Mouse (Mus musculus): ENCODE data around the gene Plekha5.
A peak's percentile ranks its signal among the peaks of the same experiment; 100 is the strongest.

The Plekha5 gene

DNA sequence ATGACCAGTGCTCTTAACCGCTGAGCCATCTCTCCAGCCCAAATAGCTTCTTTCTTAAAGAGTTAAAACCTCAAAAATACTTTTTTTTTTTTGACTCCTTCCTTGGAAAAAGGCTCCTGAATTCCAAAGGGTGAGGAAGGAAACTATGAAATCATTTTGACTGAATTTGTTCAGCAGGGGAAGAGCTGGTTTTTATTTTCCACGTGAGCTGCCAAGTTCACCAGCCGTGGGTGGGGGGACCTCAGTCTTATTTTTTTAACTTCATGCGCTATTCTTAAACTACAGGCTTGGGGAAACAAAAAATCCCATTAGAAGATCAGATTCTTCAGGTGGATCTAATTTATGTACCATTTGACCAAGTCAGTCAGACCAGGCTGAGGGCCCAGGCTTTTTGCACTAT, 187.4 kb downstream of the Plekha5 start:
- DNase-seq (ENCODE audit: low spot score in 2 of 2), result no peak

DNA sequence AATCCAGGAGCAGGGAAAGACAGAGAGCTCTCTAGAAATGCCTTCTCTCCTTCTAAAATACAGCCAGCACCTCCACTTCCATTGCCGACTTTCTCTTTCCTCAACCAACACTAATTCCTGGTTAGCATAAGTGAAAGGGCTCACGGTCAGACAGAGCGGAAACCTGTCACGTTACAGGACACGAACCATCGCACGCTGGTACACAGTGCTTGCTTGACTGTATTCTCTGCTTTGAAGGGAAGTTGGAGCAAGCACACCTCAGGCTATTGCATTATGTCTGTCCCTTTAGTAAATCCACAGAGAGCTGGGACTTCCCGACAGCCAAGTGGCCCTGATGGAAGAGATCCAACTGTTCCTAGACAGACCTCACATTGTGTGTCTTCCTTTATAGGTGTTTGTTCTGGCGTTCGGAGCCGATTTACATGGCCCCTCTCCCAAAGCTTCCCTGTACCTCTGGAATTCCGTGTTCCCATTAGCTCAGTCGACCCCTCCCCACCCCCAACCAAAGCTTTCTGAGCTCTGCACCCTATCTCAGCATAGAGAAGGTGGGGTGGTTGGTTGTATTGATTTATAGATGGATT, 188.1 kb downstream of the Plekha5 start:
- no peak for DNase-seq (ENCODE audit: low spot score in 2 of 2)

DNA sequence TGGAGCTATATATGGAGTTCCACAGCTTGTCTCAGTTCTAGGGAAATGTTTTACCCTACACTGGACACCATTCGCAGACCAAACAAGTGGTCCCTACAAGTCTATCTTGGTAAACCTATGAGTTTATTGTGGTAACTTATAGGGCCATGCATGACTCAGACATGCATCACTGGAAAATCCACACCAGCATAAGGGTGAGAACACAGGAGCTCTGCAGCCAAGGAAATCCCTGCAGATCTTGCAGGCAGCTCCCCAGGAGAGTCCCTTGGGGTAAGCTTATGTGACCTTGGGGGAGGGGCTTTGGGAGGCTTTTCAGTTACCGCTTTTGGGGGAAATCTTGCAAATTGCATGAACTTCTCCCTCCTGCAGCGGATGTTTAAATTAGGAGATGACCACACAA, 190.0 kb downstream of the Plekha5 start:
- DNase-seq (ENCODE audit: low spot score in 2 of 2), result no peak

DNA sequence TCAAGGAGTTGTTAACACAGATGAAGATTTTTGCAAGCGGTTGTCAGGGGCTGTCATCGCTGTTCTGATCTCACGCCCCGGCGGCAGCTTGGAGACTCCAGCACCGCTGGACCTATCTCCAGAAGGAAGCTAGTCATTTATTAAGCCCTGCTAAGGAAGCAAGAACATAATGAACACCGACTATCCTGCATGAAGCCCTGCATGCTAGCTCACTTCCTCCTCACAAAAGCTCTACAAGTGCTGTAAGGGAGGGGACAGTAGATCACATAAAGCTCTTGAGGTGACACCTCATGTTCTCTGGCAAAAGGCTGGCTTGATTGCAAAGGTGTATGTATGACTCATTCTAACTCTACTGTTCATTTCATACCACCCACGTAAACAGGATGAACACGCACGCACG, 190.9 kb downstream of the Plekha5 start:
- no peak for DNase-seq (ENCODE audit: low spot score in 2 of 2)

- DNase-seq (ENCODE audit: low spot score in 2 of 2), result no peak
Measured at GRCm38 (mm10) chr6:140620531-140621349, 196.9 kb downstream of the Plekha5 start.

- no peak for DNase-seq (ENCODE audit: low spot score in 2 of 2)
Measured at GRCm38 (mm10) chr6:140621622-140622021, 197.8 kb downstream of the Plekha5 start.

DNA sequence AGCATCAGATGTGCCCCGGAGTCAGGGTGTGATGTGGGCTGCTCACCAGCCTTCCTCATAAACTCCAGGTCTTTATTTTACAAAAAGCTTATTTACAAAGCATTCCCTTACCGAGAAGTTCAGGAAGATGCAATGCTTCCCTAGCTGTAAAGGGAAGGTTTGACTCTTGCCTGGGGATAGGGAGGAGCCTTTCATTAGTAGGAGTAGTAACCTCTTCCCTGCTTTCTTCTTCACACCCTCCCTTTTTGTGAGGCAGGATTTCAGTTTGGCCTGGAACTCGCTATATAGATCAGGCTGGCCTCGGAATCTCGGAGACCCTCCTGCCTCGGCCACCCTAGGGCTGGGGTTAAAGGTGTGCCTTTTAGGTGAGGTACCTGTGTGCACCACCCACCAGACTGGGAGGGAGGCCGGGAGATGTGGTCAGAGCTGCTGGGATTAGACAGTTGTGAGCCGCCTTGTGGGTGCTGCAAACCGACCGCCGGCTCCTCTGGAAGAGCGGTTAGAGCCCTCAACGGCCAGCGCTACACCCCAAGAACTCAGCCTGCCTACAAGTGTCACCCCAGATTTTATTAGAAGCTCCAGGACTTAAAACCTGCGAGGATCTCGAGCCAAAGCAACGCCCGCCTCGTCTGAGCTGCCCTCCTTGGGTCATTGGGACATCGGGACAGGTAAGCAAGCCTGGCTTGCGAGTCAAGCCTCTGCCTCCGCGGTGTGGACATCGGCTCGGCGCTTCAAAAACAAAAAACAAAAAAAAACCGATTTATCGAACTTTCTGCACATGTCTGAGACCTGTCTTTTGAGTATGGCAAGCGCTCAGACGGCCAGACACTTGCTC, 198.8 kb downstream of the Plekha5 start, which contains the start of gene Aebp2:
Aebp2 (plus strand) TSS at position 273 of the 835 bp plus-strand sequence.
- DNase-seq (ENCODE audit: low spot score in 2 of 2), result no peak

- DNase-seq (ENCODE audit: low spot score in 2 of 2), result peak; percentile 84 to 89
Measured at GRCm38 (mm10) chr6:140623226-140624095, 199.6 kb downstream of the Plekha5 start.

- peak in 1 of 2 experiments; percentile 9 for DNase-seq (ENCODE audit: low spot score in 2 of 2)
Measured at GRCm38 (mm10) chr6:140624096-140625051, 200.5 kb downstream of the Plekha5 start.

GRCm38 (mm10) chr6:140629176-140629859, 205.5 kb downstream of the Plekha5 start:
- no peak for DNase-seq (ENCODE audit: low spot score in 2 of 2)

DNA sequence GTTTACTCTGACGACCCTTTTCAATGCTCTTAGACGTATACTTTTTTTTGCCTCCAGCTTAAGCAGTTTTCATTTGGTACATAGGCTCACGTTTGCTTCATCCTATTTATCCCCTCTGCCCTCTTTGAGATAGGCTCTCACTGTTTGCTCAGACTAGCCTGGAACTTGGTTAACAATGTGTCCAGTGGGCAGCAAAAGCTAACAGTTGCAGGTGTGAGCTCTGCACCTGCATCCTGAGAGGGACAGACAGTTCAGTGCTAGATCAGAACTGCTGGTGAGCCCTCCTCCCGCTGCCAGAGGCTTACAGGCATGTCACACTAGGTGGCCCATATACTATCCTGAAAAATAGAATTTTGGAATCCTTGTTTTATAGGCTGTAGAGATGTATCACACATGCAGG, 206.5 kb downstream of the Plekha5 start:
- no peak for DNase-seq (ENCODE audit: low spot score in 2 of 2)

- DNase-seq (ENCODE audit: low spot score in 2 of 2), result no peak
Measured at GRCm38 (mm10) chr6:140633616-140634015, 209.8 kb downstream of the Plekha5 start.

GRCm38 (mm10) chr6:140636290-140636689, 212.4 kb downstream of the Plekha5 start:
- DNase-seq (ENCODE audit: low spot score in 2 of 2), result no peak

- no peak for DNase-seq (ENCODE audit: low spot score in 2 of 2)
Measured at GRCm38 (mm10) chr6:140642010-140642409, 218.2 kb downstream of the Plekha5 start.

- no peak for DNase-seq (ENCODE audit: low spot score in 2 of 2)
Measured at GRCm38 (mm10) chr6:140642655-140643054, 218.8 kb downstream of the Plekha5 start.

DNA sequence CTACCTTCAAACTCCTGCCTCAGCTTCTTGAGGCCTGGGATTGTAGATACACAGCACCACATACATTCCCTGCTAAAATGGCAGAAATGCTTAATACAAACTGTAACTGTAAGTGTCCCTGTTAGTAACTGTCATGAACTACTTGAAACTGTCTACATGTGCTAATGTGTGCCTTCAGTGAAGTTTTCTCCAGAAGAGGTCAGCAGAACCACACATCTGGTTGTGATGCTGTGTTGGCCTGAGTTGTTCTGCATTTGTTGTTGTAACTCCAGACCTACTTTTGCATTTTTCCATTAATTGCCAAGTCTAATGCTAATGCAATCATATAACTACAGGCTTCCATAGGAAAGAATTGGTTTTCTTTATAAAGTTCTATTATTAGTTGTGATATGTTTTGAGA, 222.1 kb downstream of the Plekha5 start:
- no peak for DNase-seq (ENCODE audit: low spot score in 2 of 2)
